Mouse (Mus musculus): ENCODE measurements around the gene March8. TPM values are rescaled to one million over a fixed set of nuclear protein-coding genes. Genes with fewer than 3 reads are reported as not detected.

March8 gene
- polyA plus RNA-seq, 1 experiment: 36.7 TPM

- Histone ChIP-seq H3K27me3 (ENCODE audit: control insufficient read depth, insufficient read depth, low read length) (no peaks in the 10 kb centered on the region), H3K36me3 (ENCODE audit: control insufficient read depth, insufficient read depth, low read length) (no peaks in the 10 kb centered on the region), H3K4me3 (ENCODE audit: extremely low read depth, insufficient read depth, insufficient read length) (no peak overlapping the region), H3K27ac (ENCODE audit: insufficient read depth, low read length) (no peak overlapping the region), H3K4me1 (ENCODE audit: control insufficient read depth, insufficient read depth, insufficient read length) (no peaks in the 10 kb centered on the region)
- DNase-seq (ENCODE audit: low read depth in 1 of 2, low spot score in 2 of 2): no peak
- TF ChIP-seq POLR2A (IDR thresholded peaks at IDR 0.05; ENCODE audit: low read depth, low read length): no peak
- no peak for TF ChIP-seq CTCF (IDR thresholded peaks at IDR 0.05; ENCODE audit: extremely low read depth, insufficient read depth, insufficient read length, insufficient replicate concordance)
- 82% methylated on average over 6 of the region's 6 CpGs for WGBS
Observed at GRCm38 (mm10) chr6:116370216-116370976, 32.6 kb downstream of the March8 start.

GRCm38 (mm10) chr6:116371500-116371899 is 33.7 kb downstream of the March8 start:
- TF ChIP-seq CTCF (IDR thresholded peaks at IDR 0.05; ENCODE audit: extremely low read depth, insufficient read depth, insufficient read length, insufficient replicate concordance) (no peak), POLR2A (IDR thresholded peaks at IDR 0.05; ENCODE audit: low read depth, low read length) (no peak)
- no peak overlapping the region for H3K4me3 ChIP-seq (ENCODE audit: extremely low read depth, insufficient read depth, insufficient read length)
- no peaks in the 10 kb centered on the region for H3K27me3 ChIP-seq (ENCODE audit: control insufficient read depth, insufficient read depth, low read length)
- H3K36me3 ChIP-seq (ENCODE audit: control insufficient read depth, insufficient read depth, low read length): no peaks in the 10 kb centered on the region
- no peak for DNase-seq (ENCODE audit: low read depth in 1 of 2, low spot score in 2 of 2)
- WGBS: 88% methylated on average over 3 of the region's 3 CpGs
- no peaks in the 10 kb centered on the region for H3K4me1 ChIP-seq (ENCODE audit: control insufficient read depth, insufficient read depth, insufficient read length)
- no peak overlapping the region for H3K27ac ChIP-seq (ENCODE audit: insufficient read depth, low read length)

GRCm38 (mm10) chr6:116374136-116374535 is 36.3 kb downstream of the March8 start:
- DNase-seq (ENCODE audit: low read depth in 1 of 2, low spot score in 2 of 2): no peak
- WGBS: 92% methylated on average over 1 of the region's 1 CpGs
- Histone ChIP-seq H3K4me3 (ENCODE audit: extremely low read depth, insufficient read depth, insufficient read length) (no peak overlapping the region), H3K36me3 (ENCODE audit: control insufficient read depth, insufficient read depth, low read length) (no peaks in the 10 kb centered on the region), H3K27ac (ENCODE audit: insufficient read depth, low read length) (no peak overlapping the region), H3K27me3 (ENCODE audit: control insufficient read depth, insufficient read depth, low read length) (no peaks in the 10 kb centered on the region), H3K4me1 (ENCODE audit: control insufficient read depth, insufficient read depth, insufficient read length) (no peaks in the 10 kb centered on the region)
- TF ChIP-seq CTCF (IDR thresholded peaks at IDR 0.05; ENCODE audit: extremely low read depth, insufficient read depth, insufficient read length, insufficient replicate concordance) (no peak), POLR2A (IDR thresholded peaks at IDR 0.05; ENCODE audit: low read depth, low read length) (no peak)

GRCm38 (mm10) chr6:116374618-116375017 is 36.8 kb downstream of the March8 start:
- no peak for TF ChIP-seq CTCF (IDR thresholded peaks at IDR 0.05; ENCODE audit: extremely low read depth, insufficient read depth, insufficient read length, insufficient replicate concordance)
- TF ChIP-seq POLR2A (IDR thresholded peaks at IDR 0.05; ENCODE audit: low read depth, low read length): no peak
- Histone ChIP-seq H3K4me3 (ENCODE audit: extremely low read depth, insufficient read depth, insufficient read length) (no peak overlapping the region), H3K4me1 (ENCODE audit: control insufficient read depth, insufficient read depth, insufficient read length) (no peaks in the 10 kb centered on the region), H3K27ac (ENCODE audit: insufficient read depth, low read length) (no peak overlapping the region), H3K36me3 (ENCODE audit: control insufficient read depth, insufficient read depth, low read length) (no peaks in the 10 kb centered on the region), H3K27me3 (ENCODE audit: control insufficient read depth, insufficient read depth, low read length) (no peaks in the 10 kb centered on the region)
- no peak for DNase-seq (ENCODE audit: low read depth in 1 of 2, low spot score in 2 of 2)

DNA sequence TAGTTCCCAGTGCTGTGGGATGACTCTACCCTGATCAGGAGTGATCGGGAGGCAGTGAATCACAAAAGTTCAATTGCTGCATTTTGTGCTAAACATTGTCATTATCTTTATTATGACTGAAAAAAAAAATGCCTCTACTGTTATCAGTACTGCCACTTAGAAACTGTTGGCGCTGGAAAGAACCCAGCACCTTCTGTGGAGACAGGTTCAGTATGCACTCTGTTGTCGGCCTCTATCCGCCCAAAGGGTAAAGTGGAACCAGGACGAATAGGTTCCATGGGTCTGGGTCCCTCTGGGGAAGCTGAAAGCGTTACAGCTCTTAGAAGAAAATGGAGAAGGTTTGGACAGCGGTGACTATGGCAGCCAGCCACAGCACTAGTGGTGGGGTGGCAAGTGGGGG is 41.1 kb downstream of the March8 start:
- no peak overlapping the region for H3K4me3 ChIP-seq (ENCODE audit: extremely low read depth, insufficient read depth, insufficient read length)
- TF ChIP-seq POLR2A (IDR thresholded peaks at IDR 0.05; ENCODE audit: low read depth, low read length) (no peak), CTCF (IDR thresholded peaks at IDR 0.05; ENCODE audit: extremely low read depth, insufficient read depth, insufficient read length, insufficient replicate concordance) (no peak)
- no peaks in the 10 kb centered on the region for H3K27me3 ChIP-seq (ENCODE audit: control insufficient read depth, insufficient read depth, low read length)
- no peaks in the 10 kb centered on the region for H3K36me3 ChIP-seq (ENCODE audit: control insufficient read depth, insufficient read depth, low read length)
- no peaks in the 10 kb centered on the region for H3K4me1 ChIP-seq (ENCODE audit: control insufficient read depth, insufficient read depth, insufficient read length)
- DNase-seq (ENCODE audit: low read depth in 1 of 2, low spot score in 2 of 2): no peak
- H3K27ac ChIP-seq (ENCODE audit: insufficient read depth, low read length): no peak overlapping the region
- 84% methylated on average over 7 of the region's 7 CpGs for WGBS

DNA sequence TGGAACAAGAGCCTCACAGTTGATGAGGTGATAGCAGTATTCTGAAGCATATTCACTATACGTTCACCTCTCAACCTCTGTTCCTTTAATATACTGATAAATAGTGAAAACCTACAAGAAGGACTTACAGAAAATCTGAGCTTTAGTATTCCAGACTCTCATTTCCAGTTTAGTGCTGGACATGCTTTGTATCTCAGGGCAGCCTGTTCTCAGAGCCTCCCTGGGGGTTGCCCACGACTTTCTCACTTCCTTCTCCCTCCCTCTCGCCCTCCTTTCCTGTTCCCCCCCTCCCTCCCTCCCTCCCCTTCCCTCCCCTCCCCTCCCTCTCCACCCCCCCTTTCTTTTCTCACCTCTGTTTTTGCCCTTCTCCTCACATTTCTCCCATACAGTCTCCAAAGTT is 42.3 kb downstream of the March8 start:
- H3K27me3 ChIP-seq (ENCODE audit: control insufficient read depth, insufficient read depth, low read length): no peaks in the 10 kb centered on the region
- TF ChIP-seq CTCF (IDR thresholded peaks at IDR 0.05; ENCODE audit: extremely low read depth, insufficient read depth, insufficient read length, insufficient replicate concordance) (no peak), POLR2A (IDR thresholded peaks at IDR 0.05; ENCODE audit: low read depth, low read length) (no peak)
- no peak overlapping the region for H3K27ac ChIP-seq (ENCODE audit: insufficient read depth, low read length)
- no peaks in the 10 kb centered on the region for H3K36me3 ChIP-seq (ENCODE audit: control insufficient read depth, insufficient read depth, low read length)
- no peak overlapping the region for H3K4me3 ChIP-seq (ENCODE audit: extremely low read depth, insufficient read depth, insufficient read length)
- WGBS: 33% methylated on average over 3 of the region's 3 CpGs
- no peak for DNase-seq (ENCODE audit: low read depth in 1 of 2, low spot score in 2 of 2)
- H3K4me1 ChIP-seq (ENCODE audit: control insufficient read depth, insufficient read depth, insufficient read length): no peaks in the 10 kb centered on the region

- Histone ChIP-seq H3K36me3 (ENCODE audit: control insufficient read depth, insufficient read depth, low read length) (no peaks in the 10 kb centered on the region), H3K27me3 (ENCODE audit: control insufficient read depth, insufficient read depth, low read length) (no peaks in the 10 kb centered on the region), H3K4me1 (ENCODE audit: control insufficient read depth, insufficient read depth, insufficient read length) (no peaks in the 10 kb centered on the region), H3K4me3 (ENCODE audit: extremely low read depth, insufficient read depth, insufficient read length) (no peak overlapping the region), H3K27ac (ENCODE audit: insufficient read depth, low read length) (no peak overlapping the region)
- no peak for DNase-seq (ENCODE audit: low read depth in 1 of 2, low spot score in 2 of 2)
- 48% methylated on average over 2 of the region's 2 CpGs for WGBS
- TF ChIP-seq CTCF (IDR thresholded peaks at IDR 0.05; ENCODE audit: extremely low read depth, insufficient read depth, insufficient read length, insufficient replicate concordance) (no peak), POLR2A (IDR thresholded peaks at IDR 0.05; ENCODE audit: low read depth, low read length) (no peak)
Observed at GRCm38 (mm10) chr6:116381605-116382004, 43.8 kb downstream of the March8 start.

Measured in spleen, adult 2 months (tissue).